Mouse (Mus musculus) kidney, adult 2 months (tissue): ENCODE data around the gene Gpr146. TPM values are rescaled to one million over a fixed set of nuclear protein-coding genes. Genes with fewer than 3 reads are reported as not detected.

Source experiments
- DNase-seq: peaks from one replicate; pipeline ENCODE4 v3.0.0; 2021
- H3K27ac ChIP-seq: fragments of 200-500 bp; 2 replicates; pipeline ENCODE4 v1.5.1; 2012; ENCODE audit warnings: low read depth, low read length, control low read depth, inconsistent platforms; ENCODE audit not compliant: insufficient read depth
- H3K27me3 ChIP-seq: fragments of 200-500 bp; replicated peaks from 2 replicates; pipeline ENCODE4 v1.6.1; 2012; ENCODE audit warnings: mild to moderate bottlenecking, moderate library complexity, low read length, inconsistent platforms; ENCODE audit not compliant: control insufficient read depth, insufficient read depth
- H3K36me3 ChIP-seq: fragments of 200-500 bp; 2 replicates; pipeline ENCODE4 v1.6.1; 2012; ENCODE audit warnings: mild to moderate bottlenecking, moderate library complexity, low read length, inconsistent platforms; ENCODE audit not compliant: control insufficient read depth, insufficient read depth
- H3K4me1 ChIP-seq: fragments of 200-500 bp; 2 replicates; pipeline ENCODE4 v1.6.1; 2011; ENCODE audit warnings: low read length; ENCODE audit not compliant: control insufficient read depth, insufficient read depth
- H3K4me3 ChIP-seq: fragments of 200-500 bp; 2 replicates; pipeline ENCODE4 v1.5.1; 2011; ENCODE audit warnings: mild to moderate bottlenecking, low read depth, low read length, control low read depth; ENCODE audit not compliant: insufficient read depth
- CTCF ChIP-seq: fragments of 200-500 bp; conservative IDR thresholded peaks from 2 replicates; pipeline ENCODE4 v1.5.1; 2011; ENCODE audit warnings: low read depth, mild to moderate bottlenecking, control low read depth, low read length, moderate library complexity, mixed read lengths; ENCODE audit not compliant: insufficient read depth, insufficient read length
- POLR2A ChIP-seq: fragments of 200-500 bp; IDR thresholded peaks from one replicate; pipeline ENCODE4 v1.6.1; 2011; ENCODE audit warnings: low read depth, low read length, control low read depth
- WGBS: fragments of 180-500 bp; shearing (Covaris S2); methylation state at CpG from one replicate; pipeline ENCODE4 v1.1.7; 2018; 5-methylcytosine and 5-hydroxymethylcytosine counted together
- polyA plus RNA-seq: library from polyadenylated mRNA; depleted of rRNA; stranded (reverse); fragments of >200 nt; gene quantifications from 2 replicates; pipeline ENCODE4 v1.2.3, GENCODE M21; 2012

Gene Gpr146
- polyA plus RNA-seq, 1 experiment = 39.1 TPM

GRCm38 (mm10) chr5:139409412-139409811 is 31.9 kb downstream of the Gpr146 start:
- Histone ChIP-seq H3K4me3 (no peak overlapping the region), H3K4me1 (0 out of 2 replicates have a peak, but pooled peaks cover 4% of the 10 kb centered on the region), H3K36me3 (no peaks in the 10 kb centered on the region), H3K27ac (peak overlapping the region; percentile 4; the same call in 1 of the 2 replicates), H3K27me3 (no peaks in the 10 kb centered on the region)
- 42% methylated on average over 12 of the region's 12 CpGs for WGBS
- no peak for TF ChIP-seq CTCF
- TF ChIP-seq POLR2A = no peak
- DNase-seq = peak; percentile 67

GRCm38 (mm10) chr5:139410056-139410455 is 32.6 kb downstream of the Gpr146 start:
- Histone ChIP-seq H3K4me3 (no peak overlapping the region), H3K27me3 (no peaks in the 10 kb centered on the region), H3K27ac (no peak overlapping the region), H3K4me1 (0 out of 2 replicates have a peak, but pooled peaks cover 4% of the 10 kb centered on the region), H3K36me3 (no peaks in the 10 kb centered on the region)
- TF ChIP-seq CTCF = no peak
- TF ChIP-seq POLR2A = no peak
- no peak for DNase-seq
- WGBS = 84% methylated on average over 4 of the region's 4 CpGs

- no peak overlapping the region for H3K27ac ChIP-seq
- 94% methylated on average over 6 of the region's 6 CpGs for WGBS
- no peak overlapping the region for H3K4me3 ChIP-seq
- no peaks in the 10 kb centered on the region for H3K27me3 ChIP-seq
- no peaks in the 10 kb centered on the region for H3K36me3 ChIP-seq
- TF ChIP-seq CTCF = no peak
- TF ChIP-seq POLR2A = no peak
- DNase-seq = no peak
- 0 out of 2 replicates have a peak, but pooled peaks cover 4% of the 10 kb centered on the region for H3K4me1 ChIP-seq
Observed at GRCm38 (mm10) chr5:139411117-139411516, 33.6 kb downstream of the Gpr146 start.

- 67% methylated on average over 15 of the region's 15 CpGs for WGBS
- H3K27me3 ChIP-seq = no peaks in the 10 kb centered on the region
- H3K36me3 ChIP-seq = no peaks in the 10 kb centered on the region
- H3K27ac ChIP-seq = no peak overlapping the region
- H3K4me1 ChIP-seq = 0 out of 2 replicates have a peak, but pooled peaks cover 4% of the 10 kb centered on the region
- TF ChIP-seq CTCF (no peak), POLR2A (no peak)
- no peak overlapping the region for H3K4me3 ChIP-seq
- no peak for DNase-seq
Observed at GRCm38 (mm10) chr5:139411665-139412314, 34.3 kb downstream of the Gpr146 start.

- no peak for DNase-seq
- H3K36me3 ChIP-seq = no peaks in the 10 kb centered on the region
- H3K4me3 ChIP-seq = no peak overlapping the region
- TF ChIP-seq CTCF = no peak
- TF ChIP-seq POLR2A = no peak
- H3K4me1 ChIP-seq = no peaks in the 10 kb centered on the region
- no peaks in the 10 kb centered on the region for H3K27me3 ChIP-seq
- no peak overlapping the region for H3K27ac ChIP-seq
- 66% methylated on average over 4 of the region's 4 CpGs for WGBS
Observed at GRCm38 (mm10) chr5:139413545-139413944, 36.0 kb downstream of the Gpr146 start.

- Histone ChIP-seq H3K36me3 (no peaks in the 10 kb centered on the region), H3K4me1 (no peaks in the 10 kb centered on the region), H3K27ac (no peak overlapping the region), H3K4me3 (no peak overlapping the region), H3K27me3 (no peaks in the 10 kb centered on the region)
- DNase-seq = no peak
- TF ChIP-seq CTCF (no peak), POLR2A (no peak)
- WGBS = 83% methylated on average over 5 of the region's 5 CpGs
Observed at GRCm38 (mm10) chr5:139415001-139415400, 37.5 kb downstream of the Gpr146 start.

GRCm38 (mm10) chr5:139416942-139417341 is 39.4 kb downstream of the Gpr146 start:
- no peaks in the 10 kb centered on the region for H3K4me1 ChIP-seq
- H3K27ac ChIP-seq = no peak overlapping the region
- no peak for DNase-seq
- no peaks in the 10 kb centered on the region for H3K27me3 ChIP-seq
- H3K36me3 ChIP-seq = no peaks in the 10 kb centered on the region
- H3K4me3 ChIP-seq = no peak overlapping the region
- TF ChIP-seq POLR2A = no peak
- TF ChIP-seq CTCF = 0 out of 2 replicates have a peak, but pooled peaks have one; percentile 20
- WGBS = 98% methylated on average over 4 of the region's 4 CpGs

- DNase-seq = no peak
- no peaks in the 10 kb centered on the region for H3K27me3 ChIP-seq
- no peaks in the 10 kb centered on the region for H3K36me3 ChIP-seq
- no peak overlapping the region for H3K27ac ChIP-seq
- WGBS = 95% methylated on average over 3 of the region's 3 CpGs
- H3K4me1 ChIP-seq = no peaks in the 10 kb centered on the region
- H3K4me3 ChIP-seq = no peak overlapping the region
- 0 out of 2 replicates have a peak, but pooled peaks have one; percentile 3 for TF ChIP-seq CTCF
- TF ChIP-seq POLR2A = no peak
Observed at GRCm38 (mm10) chr5:139417480-139417879, 40.0 kb downstream of the Gpr146 start.
